1 mouse cellular context compared by ENCODE assay signal in genomic region chr7:43422995-43423617, GRCm38 (mm10).
TF ChIP-seq lines count a peak whose summit lies in the region.

No protein-coding gene starts in this region.

TF ChIP-seq in C2C12, 6 proteins besides CTCF, POLR2A, EP300 and RAD21 (continued from another document):
- TF ChIP-seq FOSL1 (IDR thresholded peaks at IDR 0.05; ENCODE audit: insufficient read depth, low read length, poor library complexity, severe bottlenecking) (no peak), MAX (IDR thresholded peaks at IDR 0.05) (no peak), MYOD1 (IDR thresholded peaks at IDR 0.05; ENCODE audit: control insufficient read depth, insufficient read length, low read depth) (no peak)
TF ChIP-seq in C2C12: peak in this region for 0.
